Mouse (Mus musculus) heart, postnatal 10 days (tissue): Measurements from ENCODE around the gene Med6. TPM values are rescaled to one million over a fixed set of nuclear protein-coding genes. Genes with fewer than 3 reads are reported as not detected.
"Not testable (repeated sequence)": the region's sequence is repeated elsewhere in the genome, so short reads cannot be mapped to it uniquely, and the experiment has no call there.

ENCODE experiments used
- DNase-seq, 2 experiments: peaks; one replicate each; pipeline ENCODE4 v3.0.0; 2021
- intact Hi-C: fragments of 180-260 bp; cut with DNase I; formaldehyde crosslinking; loops from one replicate; pipeline ENCODE4 v1.15.1; 2025
- total RNA-seq, 2 experiments: library from RNA; stranded (reverse); gene quantifications; 2 replicates each; pipeline ENCODE4 v1.2.3; 2021

Gene Med6
- total RNA-seq, 2 experiments from 2014 or later: 16.5 to 19.7 TPM

GRCm38 (mm10) chr12:81567931-81568330 is 26.9 kb downstream of the Med6 start:
- no peak for DNase-seq
- intact Hi-C loops: no loop called here

GRCm38 (mm10) chr12:81564173-81564572 is 30.6 kb downstream of the Med6 start:
- no peak for DNase-seq
- intact Hi-C loops: no loop called here

GRCm38 (mm10) chr12:81549286-81549685 is 45.5 kb downstream of the Med6 start:
- no peak for DNase-seq
- intact Hi-C loops: no loop called here

GRCm38 (mm10) chr12:81547163-81547562 is 47.6 kb downstream of the Med6 start:
- intact Hi-C loops: no loop called here
- no peak for DNase-seq

GRCm38 (mm10) chr12:81533029-81533419 is 61.8 kb downstream of the Med6 start:
- intact Hi-C loops: loop anchor here (2.0 kb wide), 1 partner anchor 62 kb away; the partner anchor contains the start of gene Med6
- DNase-seq: peak in 1 of 2 experiments; percentile 4

- intact Hi-C loops: loop anchor here (2.0 kb wide), 1 partner anchor 62 kb away; the partner anchor contains the start of gene Med6
- peak; percentile 89 for DNase-seq
Measured at GRCm38 (mm10) chr12:81532316-81533028, 62.3 kb downstream of the Med6 start, which contains the start of the genes Gm20498 and Synj2bp. Gene Gm20498, minus strand, starts transcription at chr12:81532905. Gene Synj2bp, minus strand, starts transcription at chr12:81532911.

GRCm38 (mm10) chr12:81530587-81530986 is 64.2 kb downstream of the Med6 start:
- DNase-seq, intact Hi-C loops: not testable (repeated sequence)

Other genes starting within 250 kb of the Med6 start
- gene Gm4787, start 215.5 kb downstream of the Med6 start, total RNA-seq: under 1 TPM; 0.45 to 0.55 TPM
- under 1 TPM; 0.74 to 0.89 TPM for gene Adam4, start 173.1 kb downstream of the Med6 start, total RNA-seq
- 10 to 100 TPM; 65.3 to 68.3 TPM for gene Cox16, start 109.9 kb downstream of the Med6 start, total RNA-seq
- gene Gm20498, start 62.1 kb downstream of the Med6 start, total RNA-seq: 10 to 100 TPM; 35.8 to 42.6 TPM
- gene Synj2bp, start 62.1 kb downstream of the Med6 start, total RNA-seq: 10 to 100 TPM; 35.9 to 43.0 TPM
- gene Adam21, start 26.5 kb downstream of the Med6 start, total RNA-seq: under 1 TPM; 0.07 to 0.14 TPM
- 1 to 10 TPM; 5.0 to 5.7 TPM for gene Ttc9, start 36.2 kb upstream of the Med6 start, total RNA-seq
- under 1 TPM; 0.26 to 0.45 TPM for gene Map3k9, start 186.2 kb upstream of the Med6 start, total RNA-seq